Mouse (Mus musculus) megakaryocyte-erythroid progenitor cell, adult 5-6 weeks (primary cell): ENCODE measurements around the gene Bcl2. TPM values are rescaled to one million over a fixed set of nuclear protein-coding genes. Genes with fewer than 3 reads are reported as not detected.
"Not testable (repeated sequence)": the region's sequence is repeated elsewhere in the genome, so short reads cannot be mapped to it uniquely, and the experiment has no call there.

ENCODE experiments used
- ATAC-seq: replicated peaks from 2 replicates; pipeline ENCODE4 v1.8.0; 2016; ENCODE audit warnings: mild to moderate bottlenecking, inconsistent platforms; ENCODE audit not compliant: severe bottlenecking, poor library complexity, low FRiP score, low TSS enrichment
- total RNA-seq, 2 experiments: library from RNA; stranded (forward) in 1 of 2; stranded (reverse) in 1 of 2; fragments of 200-1000, 215-1000 nt in 1 of 2; fragments of >200 nt in 1 of 2; fragmentation: Nextera tagmentation in 1 of 2; gene quantifications; 2 replicates each; pipeline ENCODE4 v1.2.3; 2014 to 2017

Gene Bcl2
- total RNA-seq (2014; fragmentation: Nextera tagmentation) (4.8 and 15.0 TPM in 2 replicates), total RNA-seq (2017) (12.1 and 14.5 TPM in 2 replicates)

DNA sequence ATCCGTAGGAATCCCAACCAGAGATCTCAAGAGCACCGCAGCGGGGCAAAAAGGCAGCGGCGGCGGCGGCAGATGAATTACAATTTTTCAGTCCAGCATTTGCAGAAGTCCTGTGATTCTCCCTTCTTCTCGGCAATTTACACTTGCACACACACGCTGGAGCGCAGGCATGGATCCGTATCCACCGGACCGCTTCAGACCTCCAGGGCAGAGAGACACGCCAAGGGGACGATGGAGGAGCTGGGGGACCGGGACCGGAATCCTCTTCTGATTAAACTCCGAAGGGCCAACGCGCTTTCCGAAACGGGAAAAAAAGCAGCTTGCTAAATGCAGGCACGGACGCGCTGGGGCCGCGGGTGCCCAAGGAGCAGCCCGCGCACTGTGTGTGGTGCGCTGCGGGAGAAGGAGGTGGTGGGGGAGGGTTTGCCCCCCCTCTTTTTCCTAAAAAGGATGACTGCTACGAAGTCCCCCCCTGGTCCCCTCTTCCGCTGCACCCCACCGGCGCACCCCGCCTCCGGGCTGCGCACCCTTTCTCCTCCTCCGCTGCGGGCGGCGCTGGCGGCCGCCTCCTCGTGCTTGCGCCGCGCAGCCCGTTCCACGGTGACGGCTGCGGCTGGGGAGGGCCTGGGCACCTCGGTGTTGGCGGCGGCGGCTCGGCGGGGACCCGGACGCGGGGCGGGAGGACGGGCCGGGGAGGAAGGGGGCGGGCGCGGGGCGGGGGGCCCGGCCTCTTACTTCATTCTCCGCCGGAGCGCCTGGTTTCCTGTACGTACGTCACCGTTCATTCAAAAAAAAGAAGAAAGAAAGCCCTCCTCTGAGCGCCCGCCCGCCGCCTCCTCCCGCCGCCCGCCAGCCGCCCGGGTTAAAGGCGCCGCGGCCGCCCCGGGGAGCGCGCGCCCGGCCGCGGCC, at the start of gene Bcl2:
Gene Bcl2, minus strand, starts transcription at position 654 of the 909 bp plus-strand sequence.
- ATAC-seq = peak; percentile 35

DNA sequence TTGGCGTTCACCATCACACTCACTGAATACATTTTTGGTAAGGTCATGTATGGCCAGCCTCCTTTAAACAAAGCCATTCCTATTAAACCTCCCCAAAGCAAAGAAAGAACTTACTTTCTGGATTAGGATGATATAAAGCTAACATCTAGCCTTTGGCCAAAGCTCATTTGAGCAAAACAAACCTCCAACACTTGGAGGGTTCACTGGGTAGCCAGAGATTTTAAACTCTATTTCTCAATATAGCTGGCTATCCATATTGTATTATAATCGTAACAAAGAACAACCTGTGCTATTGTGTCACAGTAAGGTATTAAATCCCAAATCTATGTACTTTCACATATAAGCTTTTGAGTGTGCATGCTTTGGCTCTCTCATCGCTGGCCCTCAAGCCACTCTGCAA, 46.7 kb upstream of the Bcl2 start:
- ATAC-seq = no peak

DNA sequence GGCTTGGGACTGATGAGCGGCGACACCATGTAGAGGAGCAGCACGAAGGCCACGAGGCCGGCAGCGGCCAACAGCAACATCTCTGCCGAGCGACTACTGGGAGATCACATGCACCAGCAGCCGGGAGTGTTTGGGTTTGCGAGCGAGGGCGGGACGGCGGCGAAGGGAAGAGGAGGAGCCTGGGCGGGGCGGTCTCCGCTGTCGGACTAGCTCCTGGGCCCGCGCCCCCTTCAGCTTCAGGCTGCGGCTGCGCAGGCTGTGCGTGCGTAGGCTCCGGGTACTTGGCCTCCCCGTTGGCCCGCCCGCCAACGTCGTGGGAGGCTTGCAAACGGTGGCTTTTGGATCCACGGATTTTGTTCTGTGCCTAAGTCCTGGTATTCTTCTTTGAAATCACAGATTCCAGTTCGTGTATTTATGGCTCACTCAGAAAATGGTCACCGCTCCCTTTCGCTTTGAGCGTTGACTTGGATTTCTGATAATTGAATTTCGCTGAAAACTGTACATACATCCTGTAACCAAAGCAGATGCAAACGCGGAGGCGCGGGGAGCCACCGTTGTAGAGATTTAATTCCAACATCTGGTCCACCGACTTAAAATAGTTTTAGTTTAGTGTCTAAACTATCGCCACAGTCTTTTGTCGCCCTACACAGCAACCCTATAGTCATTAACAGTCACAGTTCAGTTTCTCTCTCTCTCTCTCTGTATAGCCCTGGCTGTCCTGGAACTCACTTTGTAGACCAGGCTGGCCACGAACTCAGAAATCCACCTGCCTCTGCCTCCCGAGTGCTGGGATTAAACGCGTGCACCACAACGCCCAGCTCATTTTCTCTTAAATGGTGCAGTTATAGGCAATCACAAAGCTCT, 45.7 kb upstream of the Bcl2 start, which contains the start of gene Kdsr:
Gene Kdsr, minus strand, starts transcription at position 156 of the 864 bp plus-strand sequence.
- peak; percentile 93 for ATAC-seq

DNA sequence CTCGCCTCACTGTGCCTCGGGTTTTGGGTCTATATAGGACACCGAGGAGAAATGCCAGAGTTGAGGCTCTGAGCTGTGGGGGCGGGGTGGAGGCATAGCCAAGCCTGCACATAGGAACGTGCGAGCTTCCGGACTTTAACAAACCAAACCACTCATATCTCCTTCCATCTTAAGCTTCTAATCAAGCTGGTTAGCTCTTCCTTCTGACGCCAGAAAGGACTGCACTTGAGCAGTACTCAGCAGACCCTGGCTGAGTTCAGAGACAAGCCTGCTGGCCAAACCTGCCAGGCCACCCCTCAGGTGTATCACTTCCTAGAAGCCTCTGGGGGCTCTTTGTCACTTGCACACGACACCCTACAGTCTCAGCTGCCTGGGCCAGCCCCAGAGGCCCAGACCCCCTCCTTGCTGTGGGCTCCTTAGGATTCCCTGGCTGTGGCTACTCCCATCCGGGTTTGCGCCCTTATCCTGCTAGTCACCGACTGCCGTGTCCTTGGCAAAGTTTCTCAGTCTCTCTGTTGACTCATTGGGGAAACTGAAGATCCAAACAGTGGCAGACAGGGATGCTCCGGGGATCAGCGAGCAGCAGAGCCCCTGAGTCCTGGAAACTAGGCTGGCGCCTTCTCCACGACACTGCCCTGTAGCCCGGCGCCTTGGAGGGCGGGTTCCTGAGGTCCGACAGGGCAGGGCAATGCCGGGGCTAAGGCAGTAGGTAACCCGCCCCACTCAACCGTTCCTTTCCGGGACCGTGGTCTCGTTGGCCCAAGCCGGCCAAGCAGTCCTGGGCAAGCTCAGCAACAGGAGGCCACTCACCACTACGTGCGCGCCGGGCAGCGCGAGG, 44.9 kb upstream of the Bcl2 start:
- ATAC-seq = peak; percentile 56

DNA sequence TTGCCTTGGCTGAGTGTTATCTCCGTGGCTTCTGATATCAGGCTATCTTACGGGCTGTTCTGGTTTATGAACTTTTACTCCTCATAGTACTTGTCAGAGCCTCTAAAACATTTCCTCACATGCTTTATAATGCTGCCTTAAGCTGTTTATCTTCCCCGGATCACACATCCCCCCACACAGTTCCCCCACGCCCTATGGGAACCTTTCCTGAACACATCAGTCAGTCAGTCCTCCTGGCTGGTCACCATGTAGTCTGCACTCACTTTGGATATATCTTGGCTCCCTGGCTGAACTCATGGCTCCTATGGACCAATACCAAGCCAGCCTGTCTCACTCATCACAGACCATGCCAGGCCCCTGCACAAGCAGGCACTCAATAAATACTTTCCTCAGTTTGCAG, 42.6 kb upstream of the Bcl2 start:
- ATAC-seq = no peak

DNA sequence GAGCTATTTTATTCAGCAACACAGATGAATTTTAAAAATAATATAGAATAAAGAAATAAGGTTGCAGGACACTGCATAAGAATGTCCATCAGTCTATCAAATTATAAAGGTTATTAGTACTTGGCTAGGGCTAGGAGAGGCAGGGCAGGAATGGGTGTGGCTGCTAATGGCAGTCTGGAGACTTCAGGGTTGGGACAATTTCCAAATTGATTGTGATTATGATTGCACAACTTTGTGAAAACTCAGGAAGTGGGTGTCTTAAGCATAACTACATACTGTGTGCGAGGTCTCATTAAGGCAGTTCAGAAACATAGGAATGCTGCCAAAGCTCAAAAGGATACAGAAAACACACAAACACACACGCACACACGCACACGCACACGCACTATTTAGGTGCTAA, 37.9 kb upstream of the Bcl2 start:
- ATAC-seq = no peak

DNA sequence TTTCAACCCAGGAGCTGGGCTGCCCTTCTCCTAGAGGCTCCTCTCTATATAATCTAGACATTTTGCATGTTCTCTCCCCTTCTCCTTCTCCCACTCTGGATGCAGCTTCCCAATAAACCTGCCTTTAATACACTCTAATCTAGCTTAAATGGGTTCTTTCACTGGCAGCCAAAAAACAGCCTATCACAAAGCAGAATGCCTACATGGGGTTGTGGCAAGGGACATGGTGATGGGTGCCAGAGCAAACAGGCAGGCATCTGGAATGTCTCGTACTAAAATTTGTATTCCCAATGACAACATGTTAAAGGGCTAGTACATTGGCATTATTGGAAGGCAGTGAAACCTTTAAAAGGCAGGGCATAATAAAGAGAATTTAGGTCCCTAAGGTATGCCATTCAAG, 36.6 kb upstream of the Bcl2 start:
- ATAC-seq = no peak

DNA sequence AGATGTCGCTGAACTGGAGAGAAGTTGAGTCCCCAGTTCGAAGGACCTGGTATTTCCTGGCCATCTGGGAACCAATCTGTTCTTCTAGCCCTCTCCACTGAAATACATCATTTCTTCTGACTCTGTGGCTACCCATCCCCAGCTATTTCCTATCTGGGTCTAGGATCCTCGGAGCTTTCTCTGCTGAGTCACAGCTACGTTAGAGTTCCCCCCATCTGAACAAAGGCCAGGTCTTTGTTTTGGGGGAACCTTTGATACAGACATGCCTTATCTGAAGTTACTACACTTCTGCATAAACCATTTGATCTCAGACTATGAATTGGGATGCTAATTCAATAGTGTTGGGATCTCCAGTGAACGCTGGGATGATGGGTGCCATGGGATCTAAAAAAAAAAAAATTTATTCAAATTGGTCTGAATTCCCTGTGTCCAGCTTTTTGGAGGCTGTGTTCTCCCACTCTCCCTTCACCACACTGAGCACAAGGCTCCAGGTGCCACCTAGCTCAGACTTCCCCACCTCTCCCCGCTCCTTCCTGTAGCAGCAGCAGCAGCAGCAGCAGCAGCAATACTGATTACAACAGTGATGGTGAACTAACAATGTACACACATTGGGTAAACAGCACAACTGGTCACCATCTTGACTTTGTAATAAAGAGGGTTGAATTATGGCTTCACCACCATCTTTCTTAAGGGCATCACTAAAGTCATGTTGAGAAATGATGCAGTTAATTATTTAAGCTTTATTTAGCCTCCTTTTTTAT, 34.7 kb upstream of the Bcl2 start:
- no peak for ATAC-seq

DNA sequence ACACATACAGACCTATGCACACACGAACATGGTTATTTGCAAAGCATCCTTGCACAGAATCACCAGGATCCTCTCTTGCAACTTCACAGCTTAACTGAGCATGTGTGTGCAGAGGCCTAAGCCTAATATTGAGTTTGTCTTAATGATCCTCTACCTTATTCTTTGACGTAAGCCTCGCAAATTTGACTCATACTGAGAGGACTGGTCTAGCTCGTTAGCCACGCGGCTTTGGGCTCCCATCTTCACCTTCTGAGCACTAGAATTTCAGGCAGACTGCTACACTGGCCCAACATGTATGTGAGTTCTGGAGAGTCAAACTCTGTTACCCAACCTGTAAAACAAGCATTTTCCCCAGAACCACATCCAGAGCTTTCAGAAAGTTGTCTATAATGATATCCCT, 28.9 kb upstream of the Bcl2 start:
- no peak for ATAC-seq

DNA sequence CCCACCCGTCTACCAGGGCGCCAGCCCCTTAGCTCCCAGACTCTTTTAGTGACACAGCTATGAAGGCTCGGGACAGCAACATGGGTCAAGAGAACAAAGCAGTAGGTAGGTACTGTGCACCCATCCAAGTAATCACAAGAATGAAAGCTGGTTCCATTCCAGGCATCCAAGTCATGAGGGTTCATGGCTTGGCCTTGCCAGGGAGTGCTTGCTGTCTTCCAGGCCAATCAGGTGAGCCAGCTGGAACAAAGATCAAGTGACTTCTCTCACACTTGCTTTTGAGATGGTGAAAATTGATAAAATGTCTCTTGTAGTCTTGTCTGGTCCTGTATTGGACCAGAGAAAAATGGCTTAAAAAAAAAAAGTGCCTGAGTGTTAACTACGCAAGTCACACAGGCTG, 26.7 kb upstream of the Bcl2 start:
- ATAC-seq = no peak

DNA sequence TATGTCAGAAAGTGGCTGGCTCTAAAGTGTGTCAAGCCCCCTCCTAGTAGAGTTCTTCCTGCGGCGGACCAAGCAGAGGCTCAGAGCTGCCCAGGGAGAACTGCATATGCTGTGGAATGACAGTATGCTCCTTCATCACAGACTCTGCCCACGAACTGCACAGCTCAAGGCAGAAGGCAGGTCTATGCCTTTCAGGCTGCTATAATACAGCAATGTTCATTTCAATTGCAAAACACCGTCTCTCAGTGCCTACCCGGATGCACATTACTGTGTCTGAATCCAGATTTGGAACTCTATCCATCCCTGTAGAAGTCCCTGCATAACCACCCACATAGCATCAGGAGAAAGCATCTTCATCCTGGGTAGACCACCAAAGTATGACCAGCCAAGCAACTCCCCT, 25.7 kb upstream of the Bcl2 start:
- ATAC-seq = no peak

DNA sequence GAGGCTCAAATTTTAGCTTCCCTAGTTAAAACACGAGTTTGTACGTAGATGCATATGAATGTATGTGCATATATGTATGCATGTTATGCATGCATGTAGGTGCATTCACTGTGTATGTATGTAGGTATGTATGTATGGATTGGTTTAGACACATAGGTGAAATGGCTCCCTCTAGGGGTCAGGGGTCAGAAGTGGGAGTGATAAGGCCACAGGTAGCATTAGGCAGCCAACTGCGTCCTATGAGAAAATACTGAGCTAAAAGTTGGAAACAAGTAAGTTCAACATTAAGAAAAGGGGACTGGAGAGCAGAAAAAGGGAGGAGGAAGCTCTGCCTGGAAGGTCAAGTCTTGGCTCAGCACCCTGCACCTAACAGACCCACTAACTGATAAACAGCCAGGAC, 24.0 kb upstream of the Bcl2 start:
- ATAC-seq = peak; percentile 81

DNA sequence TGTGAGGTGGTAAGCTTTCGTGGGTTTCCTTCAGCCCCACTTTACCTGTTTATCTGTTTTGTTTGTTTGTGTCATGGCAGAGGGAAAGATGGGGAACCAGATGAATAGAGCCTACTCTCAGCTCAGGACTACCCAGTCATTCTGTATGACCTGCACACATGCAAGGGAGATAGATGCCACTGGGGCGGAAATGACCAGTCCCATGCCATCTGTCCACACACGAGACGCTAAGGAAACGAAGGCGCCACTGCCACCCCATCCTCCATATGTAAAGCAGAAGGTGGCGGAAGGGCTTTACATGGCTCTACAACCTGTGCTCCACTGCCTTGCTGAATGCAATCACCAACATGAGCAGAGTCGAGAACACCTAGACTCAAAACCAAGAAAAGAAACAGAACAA, 22.1 kb upstream of the Bcl2 start:
- ATAC-seq = no peak

DNA sequence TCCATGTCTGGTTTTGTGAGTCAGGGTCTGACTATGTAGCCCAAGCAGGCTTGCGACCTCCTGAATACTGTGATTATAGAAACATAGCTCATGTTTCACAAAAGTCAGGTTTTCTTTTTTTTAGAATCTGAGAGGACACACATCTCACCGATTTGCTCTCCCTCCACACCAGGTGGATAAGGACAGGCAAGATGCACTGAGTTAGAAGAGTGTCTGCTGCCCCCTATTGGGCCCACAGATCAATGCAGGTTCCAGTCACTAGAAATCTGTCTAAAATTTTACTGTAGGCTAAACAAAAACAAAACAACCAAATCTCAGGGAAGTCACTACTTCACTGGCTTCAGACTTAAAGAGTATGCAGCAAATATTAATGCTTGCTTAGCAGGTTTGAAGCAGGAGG, 21.5 kb upstream of the Bcl2 start:
- ATAC-seq = peak; percentile 73

DNA sequence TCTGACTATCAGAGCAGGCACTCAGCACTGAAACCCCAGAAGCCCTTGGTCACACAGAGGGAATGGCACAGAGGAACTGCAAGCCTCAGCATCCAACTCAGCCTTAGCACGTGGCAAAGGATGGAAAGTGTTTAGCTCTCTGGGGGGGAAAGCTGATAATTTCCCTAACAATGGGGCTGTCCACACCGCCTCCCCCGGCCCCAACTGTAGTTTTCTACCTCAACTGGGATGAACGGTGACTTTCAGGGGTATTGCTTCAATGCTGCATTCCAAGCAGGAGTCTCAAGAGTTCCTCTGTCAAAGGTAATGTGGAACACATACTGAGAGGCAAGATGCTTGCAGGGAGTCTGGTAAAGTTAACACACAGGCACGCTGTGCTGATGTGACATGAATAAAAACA, 8.0 kb upstream of the Bcl2 start:
- ATAC-seq = no peak

DNA sequence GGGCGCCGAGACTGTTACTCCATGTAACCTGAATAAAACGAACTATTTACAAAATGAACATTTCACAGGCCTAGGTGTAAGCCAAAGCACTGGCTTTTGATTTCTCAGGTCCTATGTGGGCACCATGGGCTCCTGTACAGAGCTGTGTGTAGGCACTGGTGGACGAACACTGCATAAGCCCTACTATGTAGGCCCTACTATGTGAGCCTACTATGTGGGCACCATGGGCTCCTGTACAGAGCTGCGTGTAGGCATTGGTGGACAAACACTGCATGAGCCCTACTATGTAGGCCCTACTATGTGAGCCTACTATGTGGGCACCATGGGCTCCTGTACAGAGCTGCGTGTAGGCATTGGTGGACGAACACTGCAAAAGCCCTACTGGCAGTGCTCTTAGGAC, 3.7 kb upstream of the Bcl2 start:
- not testable (repeated sequence) for ATAC-seq

DNA sequence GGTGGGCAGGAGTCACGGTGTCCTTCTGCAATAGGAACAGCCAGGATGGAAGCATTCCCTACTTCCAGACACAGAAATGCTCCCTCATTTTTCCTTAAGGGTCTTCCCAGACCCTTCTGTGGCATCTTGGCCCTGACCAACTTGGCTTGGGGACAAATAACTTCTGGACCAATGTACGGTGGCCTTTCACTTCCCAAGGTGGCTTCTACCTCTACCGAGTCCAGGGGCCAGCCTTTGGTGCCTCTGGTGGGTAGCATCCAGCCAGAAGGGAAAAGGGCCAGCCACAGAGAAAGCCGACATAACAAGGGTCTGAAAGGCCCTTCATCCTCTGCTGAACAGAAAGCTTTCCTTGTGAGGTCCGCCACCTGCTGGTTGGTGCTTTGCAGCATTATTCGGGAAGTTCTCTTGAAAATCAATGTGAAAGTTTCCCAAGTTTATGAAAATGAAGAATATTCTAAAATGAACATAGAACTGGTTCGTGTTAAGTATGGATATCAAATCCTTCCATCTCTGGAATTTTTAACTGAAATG, 3.1 kb upstream of the Bcl2 start:
- no peak for ATAC-seq

DNA sequence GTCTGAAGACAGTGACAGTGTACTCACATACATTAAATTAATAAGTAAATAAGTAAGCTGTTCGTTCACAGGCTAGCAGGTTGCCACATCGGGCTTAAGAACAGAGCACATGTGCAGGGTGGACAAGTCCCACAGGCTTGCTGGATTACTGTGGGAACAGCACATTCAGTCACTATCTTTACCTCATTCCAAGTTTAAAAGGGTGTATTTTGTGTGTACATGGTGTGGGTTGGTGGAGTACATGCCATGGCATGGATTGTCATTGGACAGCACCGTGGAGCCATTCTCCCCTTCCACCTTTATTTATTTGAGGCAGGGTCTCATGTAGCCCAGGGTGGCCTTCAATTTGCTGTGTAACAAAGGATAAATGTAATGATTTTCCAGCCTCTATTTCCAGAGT, 2.1 kb upstream of the Bcl2 start:
- ATAC-seq = no peak
